In the genomic region with DNA sequence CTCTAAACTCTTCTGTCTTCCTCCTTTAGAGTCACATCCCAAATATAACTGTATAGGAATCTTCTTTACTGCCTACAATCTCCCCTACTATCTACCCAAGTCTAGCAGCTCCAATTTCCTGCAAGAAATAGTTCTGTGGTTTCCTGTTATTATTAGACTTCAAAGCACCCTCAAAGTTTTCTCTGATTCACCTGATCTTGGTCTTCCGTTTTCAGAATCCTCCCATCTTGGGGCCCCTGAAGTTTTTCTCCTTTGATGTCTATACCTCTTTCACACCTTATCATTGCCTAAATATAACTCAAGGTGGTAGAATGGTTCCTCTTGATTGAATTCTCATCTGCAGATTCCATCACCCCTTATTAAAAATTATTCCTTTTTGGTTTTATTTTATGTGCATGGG, we compare ENCODE assay signal across 26 mouse cellular contexts.
"Had no signal": no experiment of that assay in that cellular context is flagged by ENCODE, and none has a peak within 500 bp of the region (broad histone marks: within the 10 kb centered on the region; RNA-seq: fewer than 3 reads in every experiment).

No protein-coding gene starts in this region.

- H3K27ac ChIP-seq: heart, embryonic 10.5 days; hindbrain, embryonic 10.5 days; hindbrain, embryonic 12.5 days; hindbrain, embryonic 14.5 days; intestine, embryonic 15.5 days; kidney, embryonic 15.5 days; kidney, postnatal 0 days; layer of hippocampus, adult 2 months; left cerebral cortex, adult 2 months; limb, embryonic 10.5 days; limb, embryonic 12.5 days; liver, embryonic 13.5 days; liver, embryonic 15.5 days had no signal

- H3K27me3 ChIP-seq: heart, embryonic 12.5 days; hindbrain, embryonic 12.5 days; intestine, embryonic 15.5 days; kidney, embryonic 15.5 days; limb, embryonic 12.5 days; liver, embryonic 13.5 days; liver, embryonic 15.5 days had no signal

- H3K4me3 ChIP-seq: heart, embryonic 10.5 days; heart, embryonic 12.5 days; hindbrain, embryonic 10.5 days; hindbrain, embryonic 12.5 days; intestine, embryonic 15.5 days; kidney, embryonic 15.5 days; layer of hippocampus, adult 2 months; left cerebral cortex, adult 2 months; limb, embryonic 10.5 days; limb, embryonic 12.5 days; liver, embryonic 13.5 days; liver, embryonic 15.5 days had no signal

- H3K4me1 ChIP-seq: heart, embryonic 10.5 days; heart, embryonic 12.5 days; hindbrain, embryonic 10.5 days; intestine, embryonic 15.5 days; kidney, embryonic 15.5 days; limb, embryonic 10.5 days; limb, embryonic 12.5 days; liver, embryonic 13.5 days; liver, embryonic 15.5 days had no signal

- DNase-seq: gastrocnemius, postnatal 10 days; gastrocnemius, postnatal 25 days; heart, adult 18-20 months; heart, postnatal 10 days; heart, postnatal 4 days; kidney, adult 11 months; kidney, adult 2 months; kidney, adult 9 months; kidney, postnatal 25 days; kidney, postnatal 4 days; liver; liver, embryonic 13.5 days; liver, postnatal 0 days had no signal

- H3K36me3 ChIP-seq: heart, embryonic 10.5 days; heart, embryonic 12.5 days; hindbrain, embryonic 10.5 days; hindbrain, embryonic 12.5 days; intestine, embryonic 15.5 days; kidney, embryonic 15.5 days; limb, embryonic 10.5 days; limb, embryonic 12.5 days; liver, embryonic 13.5 days; liver, embryonic 15.5 days had no signal

- H3K9ac ChIP-seq: heart, embryonic 12.5 days; hindbrain, embryonic 12.5 days; hindbrain, embryonic 14.5 days; intestine, embryonic 15.5 days; kidney, embryonic 15.5 days; limb, embryonic 12.5 days; liver, embryonic 13.5 days; liver, embryonic 15.5 days; liver, postnatal 0 days had no signal

- H3K9me3 ChIP-seq: heart, embryonic 10.5 days; heart, embryonic 12.5 days; hindbrain, embryonic 10.5 days; hindbrain, embryonic 12.5 days; intestine, embryonic 15.5 days; kidney, embryonic 15.5 days; limb, embryonic 10.5 days; limb, embryonic 12.5 days; liver, embryonic 13.5 days; liver, embryonic 15.5 days had no signal
